Mouse (Mus musculus) liver, adult 2 months (tissue): Measurements from ENCODE around the gene Cars. TPM values are rescaled to one million over a fixed set of nuclear protein-coding genes. Genes with fewer than 3 reads are reported as not detected.
A peak's percentile ranks its signal among the peaks of the same experiment; 100 is the strongest.

Source experiments
- DNase-seq: peaks from one replicate; pipeline ENCODE4 v3.0.0-alpha.2; 2011; ENCODE audit warnings: low read depth, low spot score; ENCODE audit errors: extremely low read depth
- H3K27ac ChIP-seq: fragments of 200-500 bp; replicated peaks from 2 replicates; pipeline ENCODE4 v1.5.1; 2012; ENCODE audit warnings: low read depth, mild to moderate bottlenecking, control low read depth, inconsistent platforms, low read length; ENCODE audit not compliant: insufficient read depth
- H3K27me3 ChIP-seq: fragments of 200-500 bp; 2 replicates; pipeline ENCODE4 v1.6.1; 2012; ENCODE audit warnings: mild to moderate bottlenecking, moderate library complexity, low read length, inconsistent platforms; ENCODE audit not compliant: control insufficient read depth, insufficient read depth
- H3K36me3 ChIP-seq: fragments of 200-500 bp; 2 replicates; pipeline ENCODE4 v1.6.1; 2012; ENCODE audit warnings: low read length, inconsistent platforms; ENCODE audit not compliant: control insufficient read depth, insufficient read depth
- H3K4me1 ChIP-seq: fragments of 200-500 bp; 2 replicates; pipeline ENCODE4 v1.6.1; 2011; ENCODE audit warnings: low read length; ENCODE audit not compliant: control insufficient read depth, insufficient read depth
- H3K4me3 ChIP-seq: fragments of 200-500 bp; 2 replicates; pipeline ENCODE4 v1.5.1; 2011; ENCODE audit warnings: low read depth, mild to moderate bottlenecking, control low read depth, low read length, moderate library complexity; ENCODE audit not compliant: insufficient read depth
- H3K79me2 ChIP-seq: fragments of 200-500 bp; 2 replicates; pipeline ENCODE4 v1.6.1; 2012; ENCODE audit warnings: inconsistent platforms, mild to moderate bottlenecking, low read length, moderate library complexity; ENCODE audit not compliant: control insufficient read depth, insufficient read depth
- H3K9ac ChIP-seq: fragments of 200-500 bp; 2 replicates; pipeline ENCODE4 v1.6.1; 2012; ENCODE audit warnings: low read depth, mild to moderate bottlenecking, control low read depth, inconsistent platforms, low read length
- CTCF ChIP-seq: fragments of 200-500 bp; IDR thresholded peaks from 2 replicates; pipeline ENCODE4 v1.5.1; 2011; ENCODE audit warnings: low read depth, low read length, control low read depth
- POLR2A ChIP-seq: fragments of 200-500 bp; IDR thresholded peaks from 2 replicates; pipeline ENCODE4 v1.6.1; 2011; ENCODE audit warnings: low read length, control low read depth; ENCODE audit not compliant: insufficient read depth; ENCODE audit errors: extremely low read depth
- WGBS: fragments of 180-500 bp; shearing (Covaris S2); methylation state at CpG from one replicate; pipeline ENCODE4 v1.1.7; 2018; 5-methylcytosine and 5-hydroxymethylcytosine counted together
- polyA plus RNA-seq: library from polyadenylated mRNA; depleted of rRNA; stranded (reverse); fragments of >200 nt; gene quantifications from 2 replicates; pipeline ENCODE4 v1.2.3, GENCODE M21; 2012
- total RNA-seq: library from RNA; depleted of rRNA; stranded (reverse); fragments of >200 nt; gene quantifications from 2 replicates; pipeline ENCODE4 v1.2.3, GENCODE M21; 2014

Cars gene
- total and polyA plus RNA-seq, 2 experiments, result 13.6 to 20.0 TPM

GRCm38 (mm10) chr7:143556964-143557610 is 42.8 kb downstream of the Cars start:
- no peak for DNase-seq
- TF ChIP-seq POLR2A, result no peak
- TF ChIP-seq CTCF, result no peak
- no peak overlapping the region for H3K9ac ChIP-seq
- no peak overlapping the region for H3K4me3 ChIP-seq
- H3K27me3 ChIP-seq, result no peaks in the 10 kb centered on the region
- no peak overlapping the region for H3K27ac ChIP-seq
- WGBS, result 49% methylated on average over 8 of the region's 8 CpGs
- H3K79me2 ChIP-seq, result no peaks in the 10 kb centered on the region
- H3K4me1 ChIP-seq, result no peaks in the 10 kb centered on the region
- peaks cover 40% of the 10 kb centered on the region for H3K36me3 ChIP-seq

- 4% methylated on average over 2 of the region's 2 CpGs for WGBS
These were observed 50.2 kb downstream of the Cars start for GRCm38 (mm10) chr7:143549588-143550220.

GRCm38 (mm10) chr7:143548976-143549457 is 50.9 kb downstream of the Cars start, which contains the start of gene Nap1l4:
Gene Nap1l4 (minus strand): TSS chr7:143549106.
- WGBS, result under 1% methylated on average over 43 of the region's 43 CpGs
- peak; percentile 97 for DNase-seq
- H3K27ac ChIP-seq, result peak within 1 kb of the TSS; percentile 96
- H3K36me3 ChIP-seq, result peaks cover 2% of the 10 kb centered on the region; the same call in 1 of the 2 replicates
- peak within 1 kb of the TSS; percentile 98 for H3K9ac ChIP-seq
- TF ChIP-seq POLR2A (0 out of 2 replicates have a peak, but pooled peaks have one; percentile 56), CTCF (no peak)
- peaks cover 14% of the 10 kb centered on the region; the same call in 1 of the 2 replicates for H3K79me2 ChIP-seq
- peaks cover 5% of the 10 kb centered on the region for H3K4me1 ChIP-seq
- H3K4me3 ChIP-seq, result peak within 1 kb of the TSS; percentile 87
- H3K27me3 ChIP-seq, result no peaks in the 10 kb centered on the region

More at GRCm38 (mm10) chr7:143549588-143550220, 50.2 kb downstream of the Cars start:
- peaks cover 3% of the 10 kb centered on the region; the same call in 1 of the 2 replicates for H3K36me3 ChIP-seq
- no peaks in the 10 kb centered on the region for H3K27me3 ChIP-seq
- peaks cover 10% of the 10 kb centered on the region; the same call in 1 of the 2 replicates for H3K79me2 ChIP-seq
- peak overlapping the region; percentile 91 for H3K9ac ChIP-seq
- H3K4me3 ChIP-seq, result peak overlapping the region; percentile 87
- no peak for TF ChIP-seq CTCF
- H3K4me1 ChIP-seq, result peaks cover 5% of the 10 kb centered on the region
- peak overlapping the region; percentile 96 for H3K27ac ChIP-seq
- DNase-seq, result peak; percentile 59

DNA sequence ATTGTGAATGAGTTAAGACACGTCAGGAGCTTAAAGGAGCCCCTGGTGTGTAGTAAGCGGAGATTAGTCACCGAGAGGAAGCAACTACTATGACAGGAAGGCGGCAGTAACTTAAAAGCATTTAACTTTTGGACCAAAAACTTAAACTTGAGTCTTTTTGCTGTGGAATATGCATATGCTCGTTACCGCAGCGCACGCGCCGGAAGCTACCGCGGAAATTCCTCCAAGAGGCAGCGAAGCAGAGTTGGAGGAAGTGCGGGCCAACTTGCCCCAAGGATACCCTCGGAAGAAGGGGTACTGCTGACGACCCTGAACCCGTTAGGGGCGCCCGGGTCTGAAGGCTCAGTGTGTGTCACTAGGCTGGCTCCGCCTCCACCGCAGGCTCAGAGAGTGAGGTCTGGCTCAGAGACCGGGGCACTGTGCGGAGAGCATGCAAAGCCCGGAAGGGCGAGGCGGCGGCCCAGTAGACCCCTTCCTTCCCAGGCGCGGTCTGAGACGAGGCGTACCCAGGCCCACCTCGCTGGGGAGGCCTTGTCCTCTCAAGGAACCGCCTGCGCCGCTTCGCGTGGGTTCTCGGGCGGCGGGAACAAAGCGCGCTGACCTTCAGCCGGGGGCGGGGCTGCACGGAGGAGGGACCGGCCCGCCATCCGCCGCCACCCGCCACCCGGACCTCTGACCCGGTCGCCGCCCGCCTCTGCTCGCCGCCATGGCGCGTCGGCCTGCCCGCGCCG is 51.5 kb downstream of the Cars start:
- WGBS, result under 1% methylated on average over 36 of the region's 63 CpGs
- peak overlapping the region; percentile 87 for H3K4me3 ChIP-seq
- H3K9ac ChIP-seq, result peak overlapping the region; percentile 98
- no peaks in the 10 kb centered on the region for H3K27me3 ChIP-seq
- TF ChIP-seq CTCF (no peak), POLR2A (peak; percentile 23; the same call in 1 of the 2 replicates)
- peak; percentile 60 for DNase-seq
- H3K36me3 ChIP-seq, result peaks cover 2% of the 10 kb centered on the region; the same call in 1 of the 2 replicates
- H3K4me1 ChIP-seq, result peaks cover 8% of the 10 kb centered on the region
- peak overlapping the region; percentile 91 for H3K27ac ChIP-seq
- H3K79me2 ChIP-seq, result peaks cover 19% of the 10 kb centered on the region; the same call in 1 of the 2 replicates

DNA sequence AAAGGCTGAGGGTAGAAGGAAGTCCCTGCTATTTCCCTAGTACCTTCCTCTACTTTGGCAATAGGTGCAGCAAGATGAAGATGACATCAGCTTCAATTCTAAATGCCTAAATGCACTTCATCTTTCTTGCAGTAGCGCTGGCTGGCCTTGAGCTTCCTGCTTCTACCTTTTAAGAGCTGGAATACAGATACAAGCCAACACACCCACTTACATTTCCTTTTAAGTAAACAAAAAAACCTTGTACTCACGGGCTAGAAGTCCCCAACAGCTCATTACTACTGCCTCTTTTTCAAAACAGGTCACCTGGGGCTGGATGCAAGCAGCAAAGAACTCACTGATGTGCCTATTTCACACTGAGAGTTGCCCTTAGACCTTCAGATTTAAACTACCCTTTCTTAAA is 53.3 kb downstream of the Cars start:
- H3K27ac ChIP-seq, result no peak overlapping the region
- H3K9ac ChIP-seq, result no peak overlapping the region
- WGBS, result 31% methylated on average over 2 of the region's 2 CpGs
- H3K4me3 ChIP-seq, result no peak overlapping the region
- peaks cover 12% of the 10 kb centered on the region for H3K4me1 ChIP-seq
- H3K79me2 ChIP-seq, result peaks cover 33% of the 10 kb centered on the region; the same call in 1 of the 2 replicates
- TF ChIP-seq CTCF, result no peak
- TF ChIP-seq POLR2A, result no peak
- no peak for DNase-seq
- H3K27me3 ChIP-seq, result no peaks in the 10 kb centered on the region
- H3K36me3 ChIP-seq, result no peaks in the 10 kb centered on the region; the same call in 1 of the 2 replicates
